Mouse (Mus musculus) heart, adult 2 months (tissue): ENCODE measurements around the gene Stox2. TPM values are rescaled to one million over a fixed set of nuclear protein-coding genes. Genes with fewer than 3 reads are reported as not detected.
A peak's percentile ranks its signal among the peaks of the same experiment; 100 is the strongest.

ENCODE experiments used
- DNase-seq, 2 experiments: peaks; one replicate each; pipeline ENCODE4 v3.0.0; 2021
- H3K27ac ChIP-seq: fragments of 200-600 bp; 2 replicates; pipeline ENCODE4 v1.8.1; 2022
- H3K27me3 ChIP-seq: fragments of 200-500 bp; 2 replicates; pipeline ENCODE4 v1.6.1; 2012; ENCODE audit warnings: mild to moderate bottlenecking, low read length, inconsistent platforms, mixed read lengths; ENCODE audit not compliant: control insufficient read depth, insufficient read depth
- H3K36me3 ChIP-seq: fragments of 200-500 bp; 2 replicates; pipeline ENCODE4 v1.6.1; 2012; ENCODE audit warnings: low read length, inconsistent platforms; ENCODE audit not compliant: control insufficient read depth, insufficient read depth
- H3K4me1 ChIP-seq: fragments of 200-500 bp; 2 replicates; pipeline ENCODE4 v1.6.1; 2011; ENCODE audit warnings: low read length; ENCODE audit not compliant: control insufficient read depth, insufficient read depth
- H3K4me3 ChIP-seq: fragments of 200-600 bp; 2 replicates; pipeline ENCODE4 v1.8.1; 2022
- H3K79me2 ChIP-seq: fragments of 200-500 bp; replicated peaks from 2 replicates; pipeline ENCODE4 v1.6.1; 2012; ENCODE audit warnings: mild to moderate bottlenecking, inconsistent platforms, low read length, moderate library complexity, mixed read lengths; ENCODE audit not compliant: control insufficient read depth, insufficient read depth
- H3K9ac ChIP-seq: fragments of 200-500 bp; 2 replicates; pipeline ENCODE4 v1.6.1; 2012; ENCODE audit warnings: low read depth, mild to moderate bottlenecking, control low read depth, inconsistent platforms, low read length, mixed read lengths
- CTCF ChIP-seq: fragments of 200-600 bp; IDR thresholded peaks from 2 replicates; pipeline ENCODE4 v1.8.1; 2022; ENCODE audit warnings: antibody characterized with exemption, mild to moderate bottlenecking, moderate library complexity
- EP300 ChIP-seq: fragments of 200-500 bp; IDR thresholded peaks from 2 replicates; pipeline ENCODE4 v1.6.1; 2011; ENCODE audit warnings: low read depth, low read length, control low read depth; ENCODE audit not compliant: insufficient read depth
- POLR2A ChIP-seq: fragments of 200-500 bp; IDR thresholded peaks from 2 replicates; pipeline ENCODE4 v1.6.1; 2011; ENCODE audit warnings: mild to moderate bottlenecking, low read depth, low read length, control low read depth; ENCODE audit not compliant: insufficient read depth
- WGBS: fragments of 180-500 bp; shearing (Covaris S2); methylation state at CpG from one replicate; pipeline ENCODE4 v1.1.7; 2018; 5-methylcytosine and 5-hydroxymethylcytosine counted together
- intact Hi-C: fragments of 180-260 bp; cut with DNase I; formaldehyde crosslinking; loops from one replicate; pipeline ENCODE4 v1.15.1; 2025
- polyA plus RNA-seq: library from polyadenylated mRNA; depleted of rRNA; stranded (reverse); fragments of >200 nt; gene quantifications from 2 replicates; pipeline ENCODE4 v1.2.3, GENCODE M21; 2012
- total RNA-seq, 2 experiments: library from RNA; stranded (reverse); gene quantifications; 2 replicates each; pipeline ENCODE4 v1.2.3; 2021

Stox2 gene
- total and polyA plus RNA-seq, 3 experiments, result 2.6 to 11.3 (median 10.1) TPM

DNA sequence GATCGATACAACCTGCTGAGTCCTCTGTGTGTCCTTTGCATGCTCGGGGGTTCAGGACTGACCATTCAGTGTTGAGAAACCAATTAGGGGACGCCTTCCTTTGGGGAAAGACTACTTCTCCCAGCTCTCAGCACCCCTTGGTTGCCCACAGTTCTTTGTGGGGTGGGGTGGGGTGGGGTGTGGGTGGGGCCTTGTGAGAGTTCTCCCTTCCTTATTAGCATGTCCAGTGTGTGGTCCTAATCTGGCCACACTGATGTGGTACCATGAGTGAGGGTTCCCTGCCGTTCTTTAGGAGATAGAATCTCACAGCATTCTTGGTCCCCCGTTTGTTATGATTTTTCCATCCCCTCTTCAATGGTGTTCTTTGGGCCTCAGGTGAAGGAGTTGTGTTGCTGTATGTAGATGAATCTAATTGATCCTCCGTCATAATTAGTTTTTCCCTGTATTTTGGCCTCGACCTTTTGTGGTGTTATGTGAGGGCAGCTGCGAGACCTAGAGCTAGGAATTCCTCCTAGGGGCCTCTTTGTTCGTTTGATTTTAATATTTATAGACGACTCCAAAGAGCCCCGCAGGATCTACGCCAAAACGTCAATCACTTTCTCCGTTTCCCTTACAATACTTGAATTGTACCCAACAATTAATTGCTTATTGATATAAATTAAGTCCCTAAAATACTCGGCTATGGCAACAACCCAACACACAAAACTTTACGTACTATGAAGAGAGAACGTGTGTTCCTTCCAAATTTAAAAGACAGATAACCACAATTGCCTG is 182.9 kb downstream of the Stox2 start:
- H3K4me1 ChIP-seq, result peaks cover 2% of the 10 kb centered on the region
- TF ChIP-seq CTCF (no peak), EP300 (no peak), POLR2A (no peak)
- no peaks in the 10 kb centered on the region for H3K27me3 ChIP-seq
- no peak overlapping the region for H3K27ac ChIP-seq
- no peaks in the 10 kb centered on the region for H3K36me3 ChIP-seq
- DNase-seq, result no peak
- WGBS, result 83% methylated on average over 17 of the region's 17 CpGs
- peaks cover 9% of the 10 kb centered on the region for H3K79me2 ChIP-seq
- intact Hi-C loops, result no loop called here
- H3K9ac ChIP-seq, result no peak overlapping the region
- H3K4me3 ChIP-seq, result no peak overlapping the region

GRCm38 (mm10) chr8:47260751-47261474 is 185.2 kb downstream of the Stox2 start:
- Histone ChIP-seq H3K4me3 (no peak overlapping the region), H3K27ac (no peak overlapping the region), H3K9ac (no peak overlapping the region), H3K4me1 (no peaks in the 10 kb centered on the region; the same call in none of the 2 replicates), H3K36me3 (no peaks in the 10 kb centered on the region), H3K27me3 (no peaks in the 10 kb centered on the region), H3K79me2 (peaks cover 7% of the 10 kb centered on the region)
- WGBS, result 51% methylated on average over 12 of the region's 12 CpGs
- intact Hi-C loops, result no loop called here
- no peak for DNase-seq
- TF ChIP-seq POLR2A, result no peak
- TF ChIP-seq CTCF, result no peak
- no peak for TF ChIP-seq EP300

GRCm38 (mm10) chr8:47250832-47251231 is 195.3 kb downstream of the Stox2 start:
- no peak for DNase-seq
- Histone ChIP-seq H3K4me3 (no peak overlapping the region), H3K79me2 (peaks cover 3% of the 10 kb centered on the region; the same call in 1 of the 2 replicates), H3K9ac (no peak overlapping the region), H3K36me3 (no peaks in the 10 kb centered on the region), H3K27me3 (no peaks in the 10 kb centered on the region), H3K27ac (no peak overlapping the region), H3K4me1 (peaks cover 5% of the 10 kb centered on the region)
- TF ChIP-seq POLR2A (no peak), EP300 (no peak), CTCF (no peak)
- intact Hi-C loops, result no loop called here
- 69% methylated on average over 3 of the region's 4 CpGs for WGBS

- H3K27me3 ChIP-seq, result no peaks in the 10 kb centered on the region
- WGBS, result 70% methylated on average over 4 of the region's 4 CpGs
- no peak overlapping the region for H3K9ac ChIP-seq
- H3K4me1 ChIP-seq, result peaks cover 9% of the 10 kb centered on the region
- peaks cover 9% of the 10 kb centered on the region for H3K79me2 ChIP-seq
- TF ChIP-seq CTCF, result no peak
- no peak for TF ChIP-seq POLR2A
- no peak for TF ChIP-seq EP300
- no peak for DNase-seq
- intact Hi-C loops, result no loop called here
- H3K4me3 ChIP-seq, result no peak overlapping the region
- H3K27ac ChIP-seq, result no peak overlapping the region
- no peaks in the 10 kb centered on the region for H3K36me3 ChIP-seq
Measured at GRCm38 (mm10) chr8:47245116-47245515, 201.0 kb downstream of the Stox2 start.

GRCm38 (mm10) chr8:47244202-47244601 is 202.0 kb downstream of the Stox2 start:
- Histone ChIP-seq H3K36me3 (no peaks in the 10 kb centered on the region), H3K4me1 (peaks cover 9% of the 10 kb centered on the region), H3K27ac (no peak overlapping the region), H3K79me2 (peaks cover 11% of the 10 kb centered on the region), H3K27me3 (no peaks in the 10 kb centered on the region), H3K9ac (no peak overlapping the region), H3K4me3 (no peak overlapping the region)
- 92% methylated on average over 15 of the region's 15 CpGs for WGBS
- no peak for DNase-seq
- intact Hi-C loops, result no loop called here
- TF ChIP-seq CTCF (no peak), POLR2A (no peak), EP300 (no peak)

GRCm38 (mm10) chr8:47243631-47244030 is 202.5 kb downstream of the Stox2 start:
- Histone ChIP-seq H3K4me3 (peak overlapping the region; percentile 31; the same call in 1 of the 2 replicates), H3K27ac (peak overlapping the region; percentile 28; the same call in 1 of the 2 replicates), H3K79me2 (peaks cover 9% of the 10 kb centered on the region), H3K9ac (no peak overlapping the region), H3K4me1 (peaks cover 7% of the 10 kb centered on the region), H3K36me3 (no peaks in the 10 kb centered on the region), H3K27me3 (no peaks in the 10 kb centered on the region)
- WGBS, result 56% methylated on average over 12 of the region's 12 CpGs
- intact Hi-C loops, result no loop called here
- no peak for DNase-seq
- TF ChIP-seq EP300, result no peak
- TF ChIP-seq CTCF, result no peak
